Mouse (Mus musculus) thymus, adult 2 months (tissue): ENCODE data around the gene Smtn. TPM values are rescaled to one million over a fixed set of nuclear protein-coding genes. Genes with fewer than 3 reads are reported as not detected.

ENCODE experiments used
- DNase-seq: peaks from one replicate; pipeline ENCODE4 v3.0.0; 2021
- H3K27ac ChIP-seq: fragments of 200-500 bp; 2 replicates; pipeline ENCODE4 v1.5.1; 2012; ENCODE audit warnings: low read length, control low read depth; ENCODE audit not compliant: control insufficient read depth, insufficient read depth
- H3K27me3 ChIP-seq: fragments of 200-500 bp; 2 replicates; pipeline ENCODE4 v1.6.1; 2012; ENCODE audit warnings: mild to moderate bottlenecking, low read length, moderate library complexity, mixed read lengths; ENCODE audit not compliant: control insufficient read depth, insufficient read depth
- H3K36me3 ChIP-seq: fragments of 200-500 bp; 2 replicates; pipeline ENCODE4 v1.6.1; 2012; ENCODE audit warnings: mild to moderate bottlenecking, low read length, moderate library complexity; ENCODE audit not compliant: control insufficient read depth, insufficient read depth
- H3K4me1 ChIP-seq: fragments of 200-500 bp; replicated peaks from 2 replicates; pipeline ENCODE4 v1.6.1; 2012; ENCODE audit warnings: low read length; ENCODE audit not compliant: control insufficient read depth, insufficient read depth
- H3K4me3 ChIP-seq: fragments of 200-500 bp; 2 replicates; pipeline ENCODE4 v1.5.1; 2012; ENCODE audit warnings: mild to moderate bottlenecking, low read length, control low read depth, moderate library complexity; ENCODE audit not compliant: control insufficient read depth, insufficient read depth
- CTCF ChIP-seq: fragments of 200-500 bp; IDR thresholded peaks from 2 replicates; pipeline ENCODE4 v1.5.1; 2012; ENCODE audit warnings: mild to moderate bottlenecking, control low read depth, low read length, moderate library complexity, borderline replicate concordance; ENCODE audit not compliant: control insufficient read depth, poor library complexity, insufficient read depth; ENCODE audit errors: extremely low read depth
- POLR2A ChIP-seq: fragments of 200-500 bp; IDR thresholded peaks from 2 replicates; pipeline ENCODE4 v1.6.1; 2012; ENCODE audit warnings: mild to moderate bottlenecking, low read length, control low read depth, moderate library complexity; ENCODE audit not compliant: control insufficient read depth, poor library complexity, insufficient read depth; ENCODE audit errors: extremely low read depth
- WGBS: fragments of 180-500 bp; shearing (Covaris S2); methylation state at CpG from one replicate; pipeline ENCODE4 v1.1.7; 2018; 5-methylcytosine and 5-hydroxymethylcytosine counted together
- polyA plus RNA-seq: library from polyadenylated mRNA; depleted of rRNA; stranded (reverse); fragments of >200 nt; gene quantifications from 2 replicates; pipeline ENCODE4 v1.2.3, GENCODE M21; 2012

Smtn gene
- polyA plus RNA-seq, 1 experiment = 21.2 TPM

DNA sequence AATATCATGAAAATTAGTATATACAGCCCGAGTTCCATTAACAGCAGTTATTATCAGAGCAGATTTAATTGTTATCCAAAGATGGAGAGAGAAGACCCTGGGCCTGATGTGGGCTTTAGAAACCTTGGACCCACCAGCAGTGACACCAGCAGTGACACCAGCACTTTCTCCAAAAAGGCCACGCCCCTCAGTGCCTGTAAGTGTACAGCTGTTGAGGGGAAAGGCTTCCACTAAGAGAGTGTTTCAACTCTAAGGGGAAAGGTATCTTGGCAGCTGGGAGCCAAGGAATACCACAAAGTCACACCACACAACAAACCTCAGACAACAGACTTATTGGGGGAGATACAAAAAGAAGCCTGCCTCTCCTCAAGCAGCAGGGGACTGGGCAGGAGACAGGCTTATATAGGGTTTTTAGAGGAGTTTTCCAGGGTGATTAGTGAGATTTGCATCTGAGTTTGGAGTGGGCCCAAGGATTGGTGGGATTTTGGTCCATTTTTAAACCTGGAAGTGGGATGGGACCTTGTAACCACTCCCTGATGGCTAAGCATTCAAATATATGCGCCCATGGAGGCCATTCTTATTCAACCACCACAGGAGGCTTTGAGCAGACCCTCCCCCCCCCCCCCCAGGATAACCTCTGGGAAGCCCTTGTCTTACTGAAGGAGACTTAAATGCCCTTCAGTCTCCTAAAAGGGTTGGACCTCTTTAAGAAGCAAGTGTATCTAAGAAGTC lies 8.3 kb upstream of the Smtn start:
- no peaks in the 10 kb centered on the region for H3K27me3 ChIP-seq
- no peak overlapping the region for H3K27ac ChIP-seq
- TF ChIP-seq CTCF (no peak), POLR2A (no peak)
- no peak overlapping the region for H3K4me3 ChIP-seq
- H3K4me1 ChIP-seq = no peaks in the 10 kb centered on the region
- 85% methylated on average over 3 of the region's 3 CpGs for WGBS
- no peak for DNase-seq
- no peaks in the 10 kb centered on the region for H3K36me3 ChIP-seq

DNA sequence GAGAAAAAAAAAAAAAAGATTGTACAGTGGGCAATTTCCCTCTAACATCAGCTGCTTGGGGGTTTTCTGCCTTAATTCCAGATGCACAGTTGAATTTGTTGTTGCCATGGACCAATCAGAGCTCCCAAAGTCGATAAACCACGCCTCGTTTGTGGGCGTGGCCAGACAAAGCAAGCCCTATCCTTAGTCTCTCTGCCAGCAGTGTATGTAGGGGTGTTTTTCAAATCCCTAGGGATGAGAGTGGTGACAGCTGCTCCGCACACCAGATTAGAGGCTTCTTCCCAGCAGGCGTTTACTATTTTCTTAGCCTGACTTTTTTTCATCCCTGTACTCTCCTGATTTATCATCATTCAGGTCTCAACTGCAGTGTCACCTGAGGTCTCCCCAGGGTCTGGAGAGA lies 7.6 kb upstream of the Smtn start:
- TF ChIP-seq POLR2A (no peak), CTCF (no peak)
- WGBS = 85% methylated on average over 6 of the region's 6 CpGs
- Histone ChIP-seq H3K36me3 (no peaks in the 10 kb centered on the region), H3K4me1 (no peaks in the 10 kb centered on the region), H3K27ac (no peak overlapping the region), H3K27me3 (no peaks in the 10 kb centered on the region), H3K4me3 (no peak overlapping the region)
- no peak for DNase-seq

DNA sequence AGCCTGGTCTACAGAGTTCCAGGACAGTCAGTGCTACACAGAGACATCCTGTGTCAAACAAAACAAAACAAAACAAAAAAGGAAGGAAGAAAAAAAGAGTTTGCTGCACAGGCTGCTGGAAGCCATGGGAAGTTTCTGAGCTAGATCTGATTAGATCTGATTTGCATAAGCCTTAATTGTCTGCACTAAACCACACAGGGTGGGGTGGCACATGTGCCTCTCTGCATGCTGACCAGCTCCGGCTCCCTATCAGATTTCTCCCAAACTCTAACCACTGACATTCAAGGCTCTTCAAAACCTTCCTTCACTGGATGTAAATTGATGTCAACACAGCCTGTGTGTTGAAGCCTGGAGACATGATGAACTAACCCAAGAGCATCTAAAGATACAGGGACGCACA lies 6.6 kb upstream of the Smtn start:
- H3K4me3 ChIP-seq = no peak overlapping the region
- DNase-seq = no peak
- no peaks in the 10 kb centered on the region for H3K27me3 ChIP-seq
- H3K27ac ChIP-seq = no peak overlapping the region
- H3K36me3 ChIP-seq = no peaks in the 10 kb centered on the region
- TF ChIP-seq CTCF = no peak
- TF ChIP-seq POLR2A = no peak
- 77% methylated on average over 2 of the region's 2 CpGs for WGBS
- H3K4me1 ChIP-seq = no peaks in the 10 kb centered on the region

DNA sequence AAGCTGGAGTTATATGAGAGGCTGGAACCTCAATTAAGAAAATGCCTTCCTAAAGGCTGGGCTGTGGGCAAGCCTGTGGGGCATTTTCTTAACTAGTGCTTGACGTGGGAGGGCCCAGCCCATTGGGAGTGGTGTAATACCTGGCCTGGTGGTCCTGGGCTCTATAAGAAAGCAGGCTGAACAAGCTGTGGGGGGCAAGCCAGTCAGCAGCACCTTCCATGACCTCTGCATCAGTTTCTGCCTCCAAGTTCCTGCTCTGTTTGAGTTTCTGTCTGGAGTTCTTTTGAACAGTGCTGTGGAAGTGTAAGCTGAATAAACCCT lies 5.8 kb upstream of the Smtn start:
- no peak overlapping the region for H3K27ac ChIP-seq

DNA sequence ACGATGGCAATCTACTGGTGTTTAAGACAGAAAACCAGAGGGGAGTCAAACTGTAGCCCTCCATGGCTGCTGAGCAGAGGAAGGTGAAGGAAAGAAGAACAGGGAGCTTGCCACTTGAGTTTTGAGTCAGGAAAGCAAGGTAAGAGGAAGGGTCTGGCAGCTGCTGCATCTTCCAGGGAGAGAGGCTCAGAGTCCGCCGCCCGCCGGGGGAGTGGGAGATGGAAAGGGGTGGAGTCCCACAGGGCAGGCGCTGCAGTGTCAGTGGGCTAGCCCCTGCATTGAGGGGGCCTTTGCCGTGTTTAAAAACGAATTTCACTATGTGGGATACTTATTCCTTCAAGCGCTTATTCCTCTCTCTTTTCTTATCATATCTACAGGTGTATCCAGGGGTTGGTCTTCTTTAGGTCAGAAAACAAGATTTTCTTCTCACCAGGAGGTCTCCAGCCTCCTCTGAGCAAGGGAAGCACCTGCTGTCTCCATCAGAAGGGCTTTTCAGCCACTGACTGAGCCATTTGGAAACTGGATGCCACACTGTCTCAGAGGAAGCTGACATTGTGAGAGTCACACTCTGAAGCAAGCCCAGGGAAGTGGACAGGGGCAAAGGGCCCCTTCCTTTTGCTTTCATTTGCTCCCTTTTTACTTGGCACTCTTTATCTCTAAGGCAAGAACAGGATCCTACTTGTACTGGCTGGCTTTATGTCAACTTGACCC lies 5.3 kb upstream of the Smtn start:
- H3K27ac ChIP-seq = no peak overlapping the region
- H3K27me3 ChIP-seq = no peaks in the 10 kb centered on the region
- no peak for DNase-seq
- H3K4me3 ChIP-seq = no peak overlapping the region
- WGBS = 71% methylated on average over 9 of the region's 9 CpGs
- no peaks in the 10 kb centered on the region for H3K4me1 ChIP-seq
- no peak for TF ChIP-seq CTCF
- TF ChIP-seq POLR2A = no peak
- H3K36me3 ChIP-seq = no peaks in the 10 kb centered on the region

More for the DNA sequence above, 5.8 kb upstream of the Smtn start:
- H3K27me3 ChIP-seq = no peaks in the 10 kb centered on the region
- no peaks in the 10 kb centered on the region for H3K36me3 ChIP-seq
- no peaks in the 10 kb centered on the region for H3K4me1 ChIP-seq
- no peak for DNase-seq
- no peak for TF ChIP-seq POLR2A
- TF ChIP-seq CTCF = no peak
- WGBS = 41% methylated on average over 1 of the region's 1 CpGs
- H3K4me3 ChIP-seq = no peak overlapping the region

DNA sequence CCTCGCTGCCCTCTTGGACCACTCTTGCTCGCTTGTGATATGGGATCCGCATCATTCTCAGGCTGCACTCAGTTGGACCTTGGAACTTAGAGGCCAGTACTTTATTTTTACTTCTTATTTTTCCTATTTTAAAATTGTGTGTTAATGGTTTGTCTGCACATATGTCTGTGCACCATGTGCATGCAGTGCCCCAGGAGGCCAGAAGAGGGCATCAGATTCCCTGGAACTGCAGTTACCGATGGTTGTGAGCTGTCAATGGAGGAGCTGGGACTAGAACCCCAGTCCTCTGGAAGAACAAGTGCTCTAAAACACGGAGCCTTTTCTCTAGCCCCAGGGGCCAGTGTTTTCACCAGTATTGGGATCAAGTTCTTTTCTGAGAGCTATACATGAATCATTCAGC lies 4.0 kb upstream of the Smtn start:
- no peak for DNase-seq
- WGBS = 98% methylated on average over 5 of the region's 5 CpGs
- Histone ChIP-seq H3K27ac (no peak overlapping the region), H3K4me1 (peaks cover 2% of the 10 kb centered on the region; the same call in 1 of the 2 replicates), H3K36me3 (no peaks in the 10 kb centered on the region), H3K4me3 (no peak overlapping the region), H3K27me3 (no peaks in the 10 kb centered on the region)
- no peak for TF ChIP-seq POLR2A
- TF ChIP-seq CTCF = no peak

DNA sequence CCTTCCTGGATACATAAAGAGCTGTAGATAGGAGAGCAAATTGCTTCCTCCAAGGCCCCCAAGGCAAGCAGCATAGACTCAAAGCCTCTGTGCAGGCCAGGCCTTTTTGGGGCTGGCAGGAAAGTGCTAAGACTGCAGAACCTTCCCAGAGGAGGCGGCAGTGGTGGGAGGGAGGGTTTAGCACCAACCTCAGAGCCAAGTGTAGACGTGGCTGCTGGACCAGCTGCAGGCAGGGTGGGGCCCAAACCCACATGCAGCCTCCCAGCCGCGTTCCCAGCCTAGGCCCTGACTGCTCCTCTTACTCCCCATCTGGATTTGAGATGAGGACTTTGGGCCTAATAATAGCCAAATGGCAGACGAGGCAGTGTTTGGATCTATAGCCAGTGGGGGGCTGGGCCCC lies 2.6 kb upstream of the Smtn start:
- no peak overlapping the region for H3K27ac ChIP-seq
- no peak for DNase-seq
- no peaks in the 10 kb centered on the region for H3K27me3 ChIP-seq
- TF ChIP-seq POLR2A (no peak), CTCF (no peak)
- H3K36me3 ChIP-seq = no peaks in the 10 kb centered on the region
- H3K4me1 ChIP-seq = peaks cover 12% of the 10 kb centered on the region
- no peak overlapping the region for H3K4me3 ChIP-seq
- 37% methylated on average over 5 of the region's 5 CpGs for WGBS
